Mouse (Mus musculus): ENCODE results near the gene Cd3d. TPM values are rescaled to one million over a fixed set of nuclear protein-coding genes. Genes with fewer than 3 reads are reported as not detected.
A peak's percentile ranks its signal among the peaks of the same experiment; 100 is the strongest.

The Cd3d gene
- polyA plus RNA-seq, 1 experiment from 2014 or later, result not detected

GRCm38 (mm10) chr9:44983001-44983400 lies 1.4 kb downstream of the Cd3d start:
- Histone ChIP-seq H3K4me2 (ENCODE audit: low read depth, low read length) (no peak overlapping the region), H3K4me1 (ENCODE audit: control insufficient read depth, insufficient read depth, low read length) (no peaks in the 10 kb centered on the region), H3K9ac (ENCODE audit: low read depth, low read length) (no peak overlapping the region), H3K27ac (replicated peaks; ENCODE audit: low read depth, low read length) (no peak overlapping the region), H3K9me3 (ENCODE audit: control insufficient read depth, low read length) (no peaks in the 10 kb centered on the region), H3K27me3 (replicated peaks; ENCODE audit: control insufficient read depth, insufficient read depth, low read length) (no peaks in the 10 kb centered on the region; the same call in 1 of the 2 replicates), H3K36me3 (ENCODE audit: control insufficient read depth, insufficient read depth, low read length) (no peaks in the 10 kb centered on the region), H3K4me3 (ENCODE audit: low read depth, low read length) (no peak overlapping the region)
- ATAC-seq (ENCODE audit: low read depth), result no peak
- 83% methylated on average over 2 of the region's 2 CpGs for WGBS
- DNase-seq (ENCODE audit: low spot score), result no peak

DNA sequence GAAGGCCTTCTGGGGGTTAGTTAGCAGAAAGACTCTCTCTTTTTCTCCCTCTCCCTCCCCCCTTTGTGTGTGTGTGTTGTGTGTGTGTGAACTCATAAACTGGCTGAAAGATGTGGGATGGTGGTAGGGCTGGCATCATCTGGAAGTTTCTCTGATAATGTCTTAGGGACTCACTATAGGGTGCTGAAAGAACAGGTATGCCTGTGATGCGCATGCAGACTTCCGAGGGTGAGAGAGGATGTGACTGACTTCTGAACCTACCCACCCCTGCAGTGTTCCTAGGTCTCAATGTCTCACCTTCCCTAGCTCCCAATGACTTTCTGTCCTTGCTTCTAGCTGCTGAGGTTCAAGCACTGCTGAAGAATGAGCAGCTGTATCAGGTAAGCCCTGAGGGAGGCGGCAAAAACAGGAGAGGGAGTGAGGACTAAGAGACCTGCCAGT lies 4.2 kb downstream of the Cd3d start:
- DNase-seq (ENCODE audit: low spot score) (no peak), ATAC-seq (ENCODE audit: low read depth) (no peak)
- Histone ChIP-seq H3K27ac (replicated peaks; ENCODE audit: low read depth, low read length) (no peak overlapping the region), H3K9me3 (ENCODE audit: control insufficient read depth, low read length) (no peaks in the 10 kb centered on the region), H3K4me3 (ENCODE audit: low read depth, low read length) (no peak overlapping the region), H3K27me3 (replicated peaks; ENCODE audit: control insufficient read depth, insufficient read depth, low read length) (no peaks in the 10 kb centered on the region), H3K4me2 (ENCODE audit: low read depth, low read length) (no peak overlapping the region), H3K36me3 (ENCODE audit: control insufficient read depth, insufficient read depth, low read length) (no peaks in the 10 kb centered on the region), H3K4me1 (ENCODE audit: control insufficient read depth, insufficient read depth, low read length) (no peaks in the 10 kb centered on the region), H3K9ac (ENCODE audit: low read depth, low read length) (no peak overlapping the region)
- WGBS, result 73% methylated on average over 3 of the region's 3 CpGs

DNA sequence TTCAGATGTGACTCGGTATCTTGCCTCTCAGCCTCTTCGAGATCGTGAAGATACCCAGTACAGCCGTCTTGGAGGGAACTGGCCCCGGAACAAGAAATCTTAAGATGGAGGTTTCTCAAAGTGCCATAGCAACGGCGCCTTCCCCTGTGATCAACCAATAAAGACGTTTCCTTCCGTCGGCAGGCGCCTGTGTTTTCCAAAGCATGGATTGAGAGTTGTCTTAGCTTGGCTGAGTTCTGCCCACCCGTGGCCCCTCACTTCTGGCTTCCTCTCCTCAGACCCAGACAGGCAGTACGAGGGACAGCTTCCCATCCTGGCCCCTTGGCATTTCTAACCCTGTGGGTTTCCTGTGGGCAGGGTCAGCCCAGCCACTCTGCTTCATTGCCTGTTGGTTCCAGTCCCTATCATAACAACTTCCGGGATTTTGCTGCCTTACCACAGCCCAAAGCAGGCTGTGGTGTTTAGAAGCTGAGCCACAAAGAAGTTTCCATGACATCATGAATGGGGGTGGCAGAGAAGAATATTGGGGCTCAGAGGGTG lies 4.7 kb downstream of the Cd3d start:
- no peak overlapping the region for H3K27ac ChIP-seq (replicated peaks; ENCODE audit: low read depth, low read length)
- 68% methylated on average over 14 of the region's 14 CpGs for WGBS

DNA sequence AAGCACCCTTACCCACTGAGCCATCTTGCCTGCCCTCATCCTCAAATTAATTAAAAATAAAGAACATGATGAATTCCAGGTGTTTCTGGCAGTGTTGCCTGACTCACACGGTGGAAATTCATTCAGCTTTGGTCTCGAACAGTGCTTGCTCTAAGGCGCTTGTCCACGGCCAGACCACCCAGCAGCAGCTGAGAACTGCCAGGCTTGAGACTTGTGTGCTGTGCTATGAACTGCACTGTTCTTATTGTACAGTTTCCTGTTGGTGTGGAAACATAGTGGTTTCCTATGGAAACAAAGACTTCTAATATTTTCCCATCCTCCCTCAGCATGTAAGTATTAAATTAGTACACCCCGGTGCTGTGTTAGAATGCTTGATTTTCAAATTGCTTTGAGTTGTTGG lies 5.4 kb downstream of the Cd3d start:
- Histone ChIP-seq H3K27ac (replicated peaks; ENCODE audit: low read depth, low read length) (no peak overlapping the region), H3K4me1 (ENCODE audit: control insufficient read depth, insufficient read depth, low read length) (no peaks in the 10 kb centered on the region), H3K9me3 (ENCODE audit: control insufficient read depth, low read length) (no peaks in the 10 kb centered on the region), H3K27me3 (replicated peaks; ENCODE audit: control insufficient read depth, insufficient read depth, low read length) (no peaks in the 10 kb centered on the region), H3K4me2 (ENCODE audit: low read depth, low read length) (no peak overlapping the region), H3K9ac (ENCODE audit: low read depth, low read length) (no peak overlapping the region), H3K36me3 (ENCODE audit: control insufficient read depth, insufficient read depth, low read length) (no peaks in the 10 kb centered on the region), H3K4me3 (ENCODE audit: low read depth, low read length) (no peak overlapping the region)
- DNase-seq (ENCODE audit: low spot score) (no peak), ATAC-seq (ENCODE audit: low read depth) (no peak)
- WGBS, result 42% methylated on average over 5 of the region's 5 CpGs

More for the DNA sequence above, 4.7 kb downstream of the Cd3d start:
- H3K4me1 ChIP-seq (ENCODE audit: control insufficient read depth, insufficient read depth, low read length), result no peaks in the 10 kb centered on the region
- H3K36me3 ChIP-seq (ENCODE audit: control insufficient read depth, insufficient read depth, low read length), result no peaks in the 10 kb centered on the region
- ATAC-seq (ENCODE audit: low read depth) (no peak), DNase-seq (ENCODE audit: low spot score) (peak; percentile 43)
- no peak overlapping the region for H3K4me3 ChIP-seq (ENCODE audit: low read depth, low read length)
- H3K4me2 ChIP-seq (ENCODE audit: low read depth, low read length), result no peak overlapping the region
- H3K27me3 ChIP-seq (replicated peaks; ENCODE audit: control insufficient read depth, insufficient read depth, low read length), result no peaks in the 10 kb centered on the region
- H3K9ac ChIP-seq (ENCODE audit: low read depth, low read length), result no peak overlapping the region
- H3K9me3 ChIP-seq (ENCODE audit: control insufficient read depth, low read length), result no peaks in the 10 kb centered on the region

- no peaks in the 10 kb centered on the region for H3K9me3 ChIP-seq (ENCODE audit: control insufficient read depth, low read length)
- DNase-seq (ENCODE audit: low spot score) (no peak), ATAC-seq (ENCODE audit: low read depth) (no peak)
- no peak overlapping the region for H3K27ac ChIP-seq (replicated peaks; ENCODE audit: low read depth, low read length)
- no peak overlapping the region for H3K9ac ChIP-seq (ENCODE audit: low read depth, low read length)
- no peak overlapping the region for H3K4me2 ChIP-seq (ENCODE audit: low read depth, low read length)
- WGBS, result 78% methylated on average over 2 of the region's 2 CpGs
- H3K4me1 ChIP-seq (ENCODE audit: control insufficient read depth, insufficient read depth, low read length), result no peaks in the 10 kb centered on the region
- no peaks in the 10 kb centered on the region for H3K27me3 ChIP-seq (replicated peaks; ENCODE audit: control insufficient read depth, insufficient read depth, low read length)
- H3K4me3 ChIP-seq (ENCODE audit: low read depth, low read length), result no peak overlapping the region
- no peaks in the 10 kb centered on the region for H3K36me3 ChIP-seq (ENCODE audit: control insufficient read depth, insufficient read depth, low read length)
Measured at GRCm38 (mm10) chr9:44991821-44992220, 10.2 kb downstream of the Cd3d start.

DNA sequence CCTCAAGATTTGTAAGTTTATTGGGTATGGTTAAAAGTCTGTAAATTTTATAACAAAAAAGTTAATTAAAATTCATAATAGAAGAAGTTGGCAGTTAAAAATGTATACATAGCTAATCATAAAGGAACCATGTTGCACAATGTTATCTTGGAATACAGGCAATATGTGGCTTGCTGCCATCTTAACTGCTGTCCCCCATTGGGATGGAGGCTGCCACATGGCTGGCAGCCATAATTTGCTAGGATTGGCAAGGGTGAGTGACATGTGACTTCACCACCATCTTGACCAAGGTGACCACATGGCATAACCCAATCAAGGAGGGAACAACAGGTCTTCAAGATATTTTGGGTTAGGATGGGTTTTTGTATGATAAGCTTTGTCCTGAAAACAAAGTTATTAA lies 10.7 kb downstream of the Cd3d start:
- H3K36me3 ChIP-seq (ENCODE audit: control insufficient read depth, insufficient read depth, low read length), result no peaks in the 10 kb centered on the region
- ATAC-seq (ENCODE audit: low read depth), result no peak

GRCm38 (mm10) chr9:44993268-44993667 lies 11.7 kb downstream of the Cd3d start:
- no peak overlapping the region for H3K9ac ChIP-seq (ENCODE audit: low read depth, low read length)
- H3K27me3 ChIP-seq (replicated peaks; ENCODE audit: control insufficient read depth, insufficient read depth, low read length), result no peaks in the 10 kb centered on the region
- no peak for DNase-seq (ENCODE audit: low spot score)
- H3K4me2 ChIP-seq (ENCODE audit: low read depth, low read length), result no peak overlapping the region
- WGBS, result 83% methylated on average over 2 of the region's 2 CpGs
- no peak for ATAC-seq (ENCODE audit: low read depth)
- no peaks in the 10 kb centered on the region for H3K9me3 ChIP-seq (ENCODE audit: control insufficient read depth, low read length)
- no peaks in the 10 kb centered on the region for H3K36me3 ChIP-seq (ENCODE audit: control insufficient read depth, insufficient read depth, low read length)
- H3K4me1 ChIP-seq (ENCODE audit: control insufficient read depth, insufficient read depth, low read length), result no peaks in the 10 kb centered on the region
- H3K4me3 ChIP-seq (ENCODE audit: low read depth, low read length), result no peak overlapping the region
- H3K27ac ChIP-seq (replicated peaks; ENCODE audit: low read depth, low read length), result no peak overlapping the region

More for the DNA sequence above, 10.7 kb downstream of the Cd3d start:
- Histone ChIP-seq H3K27me3 (replicated peaks; ENCODE audit: control insufficient read depth, insufficient read depth, low read length) (no peaks in the 10 kb centered on the region), H3K4me2 (ENCODE audit: low read depth, low read length) (no peak overlapping the region), H3K9ac (ENCODE audit: low read depth, low read length) (no peak overlapping the region), H3K27ac (replicated peaks; ENCODE audit: low read depth, low read length) (no peak overlapping the region), H3K4me1 (ENCODE audit: control insufficient read depth, insufficient read depth, low read length) (no peaks in the 10 kb centered on the region), H3K9me3 (ENCODE audit: control insufficient read depth, low read length) (no peaks in the 10 kb centered on the region), H3K4me3 (ENCODE audit: low read depth, low read length) (no peak overlapping the region)
- DNase-seq (ENCODE audit: low spot score), result no peak

- no peaks in the 10 kb centered on the region for H3K9me3 ChIP-seq (ENCODE audit: control insufficient read depth, low read length)
- 69% methylated on average over 4 of the region's 4 CpGs for WGBS
- DNase-seq (ENCODE audit: low spot score), result no peak
Measured at GRCm38 (mm10) chr9:44994962-44995361, 13.4 kb downstream of the Cd3d start.

GRCm38 (mm10) chr9:44996590-44996989 lies 15.0 kb downstream of the Cd3d start:
- 93% methylated on average over 7 of the region's 7 CpGs for WGBS
- DNase-seq (ENCODE audit: low spot score) (no peak), ATAC-seq (ENCODE audit: low read depth) (no peak)
- Histone ChIP-seq H3K9me3 (ENCODE audit: control insufficient read depth, low read length) (no peaks in the 10 kb centered on the region), H3K36me3 (ENCODE audit: control insufficient read depth, insufficient read depth, low read length) (no peaks in the 10 kb centered on the region), H3K27me3 (replicated peaks; ENCODE audit: control insufficient read depth, insufficient read depth, low read length) (no peaks in the 10 kb centered on the region), H3K27ac (replicated peaks; ENCODE audit: low read depth, low read length) (no peak overlapping the region), H3K4me2 (ENCODE audit: low read depth, low read length) (no peak overlapping the region), H3K4me3 (ENCODE audit: low read depth, low read length) (no peak overlapping the region), H3K4me1 (ENCODE audit: control insufficient read depth, insufficient read depth, low read length) (no peaks in the 10 kb centered on the region), H3K9ac (ENCODE audit: low read depth, low read length) (no peak overlapping the region)

More at GRCm38 (mm10) chr9:44994962-44995361, 13.4 kb downstream of the Cd3d start:
- Histone ChIP-seq H3K27ac (replicated peaks; ENCODE audit: low read depth, low read length) (no peak overlapping the region), H3K4me2 (ENCODE audit: low read depth, low read length) (no peak overlapping the region), H3K36me3 (ENCODE audit: control insufficient read depth, insufficient read depth, low read length) (no peaks in the 10 kb centered on the region), H3K4me3 (ENCODE audit: low read depth, low read length) (no peak overlapping the region), H3K27me3 (replicated peaks; ENCODE audit: control insufficient read depth, insufficient read depth, low read length) (no peaks in the 10 kb centered on the region), H3K4me1 (ENCODE audit: control insufficient read depth, insufficient read depth, low read length) (no peaks in the 10 kb centered on the region), H3K9ac (ENCODE audit: low read depth, low read length) (no peak overlapping the region)
- no peak for ATAC-seq (ENCODE audit: low read depth)
